In the genomic region with DNA sequence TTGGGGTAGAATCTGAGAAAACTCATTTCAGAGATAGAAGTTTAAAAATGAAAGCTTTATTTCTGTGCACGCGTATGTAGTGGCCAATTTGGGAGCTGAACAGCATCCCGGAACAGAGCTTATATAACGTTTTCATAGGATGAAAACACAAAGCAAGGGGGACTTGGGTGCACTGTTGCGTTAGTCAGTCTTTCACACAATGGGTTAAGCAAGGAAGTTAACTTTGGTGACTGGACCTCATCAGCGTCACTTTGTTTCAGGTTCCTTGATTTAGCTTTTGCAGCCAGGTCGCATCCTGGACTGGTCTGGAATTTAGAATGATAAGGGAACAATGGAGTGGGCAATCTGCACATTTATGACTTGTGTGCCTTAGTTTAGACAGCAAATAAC, we compare ENCODE assay signal across 8 mouse cellular contexts. TPM values are rescaled to one million over a fixed set of nuclear protein-coding genes. Genes with fewer than 3 reads are reported as not detected.
A peak's percentile ranks its signal among the peaks of the same experiment; 100 is the strongest.
DNase-seq lines count a peak whose midpoint lies in the region; ATAC-seq and TF ChIP-seq lines count a peak whose summit lies in the region.

No protein-coding gene starts in this region.

- TF ChIP-seq POLR2A in heart, adult 2 months (IDR thresholded peaks at IDR 0.05; ENCODE audit: insufficient read depth, low read depth, low read length): no peak

- H3K79me2 ChIP-seq in heart, adult 2 months (replicated peaks; ENCODE audit: control insufficient read depth, insufficient read depth, low read length): no peaks in the 10 kb centered on the region
- no peaks in the 10 kb centered on the region for H3K79me2 ChIP-seq in macrophage (ENCODE audit: inconsistent target)

- H3K4me2 ChIP-seq in forebrain, postnatal 0 days (ENCODE audit: low read depth): peak overlapping the region; percentile 80

- H3K9me3 ChIP-seq in E14TG2a.4 (ENCODE audit: low read length): no peaks in the 10 kb centered on the region
- no peaks in the 10 kb centered on the region for H3K9me3 ChIP-seq in forebrain, postnatal 0 days (ENCODE audit: low read length)

- intact Hi-C loops in heart, adult 2 months (cut with DNase I): loop anchor here (2.0 to 5.0 kb wide), 3 partner anchors 13 to 78 kb away; a partner anchor contains a TSS
- intact Hi-C loops in heart, postnatal 14 days (cut with DNase I): no loop called here
- intact Hi-C loops in left cerebral cortex, postnatal 14 days (cut with DNase I): no loop called here

- no peak for TF ChIP-seq CTCF in heart, adult 2 months (IDR thresholded peaks at IDR 0.05)
- TF ChIP-seq CTCF in E14TG2a.4 (conservative IDR thresholded peaks at IDR 0.05; ENCODE audit: low read length): no peak
- TF ChIP-seq CTCF in forebrain, postnatal 0 days (IDR thresholded peaks at IDR 0.05; ENCODE audit: low read depth): no peak

- no peak for ATAC-seq in forebrain, postnatal 0 days

- 3% methylated on average over 7 of the region's 7 CpGs for WGBS in heart, adult 2 months
- WGBS in forebrain, postnatal 0 days: 15% methylated on average over 7 of the region's 7 CpGs
- WGBS in macrophage (ENCODE audit: missing documents): 3% methylated on average over 7 of the region's 7 CpGs

- H3K4me1 ChIP-seq in heart, adult 2 months (ENCODE audit: control insufficient read depth, insufficient read depth, low read length): peaks cover 7% of the 10 kb centered on the region
- H3K4me1 ChIP-seq in E14TG2a.4 (replicated peaks; ENCODE audit: low read depth, low read length): peaks cover 44% of the 10 kb centered on the region
- peaks cover 10% of the 10 kb centered on the region; the same call in 1 of the 2 replicates for H3K4me1 ChIP-seq in forebrain, postnatal 0 days (ENCODE audit: insufficient read depth)

- H3K27ac ChIP-seq in heart, adult 2 months: peak overlapping the region; percentile 96
- H3K27ac ChIP-seq in forebrain, postnatal 0 days (ENCODE audit: low read depth, low read length): peak overlapping the region; percentile 83
- 0 out of 2 replicates have a peak overlapping the region, but pooled peaks have one; percentile 25 for H3K27ac ChIP-seq in macrophage

- no peak for TF ChIP-seq EP300 in heart, adult 2 months (IDR thresholded peaks at IDR 0.05; ENCODE audit: insufficient read depth, low read depth, low read length)

- H3K4me3 ChIP-seq in heart, adult 2 months: peak overlapping the region; percentile 97
- H3K4me3 ChIP-seq in E14TG2a.4 (replicated peaks; ENCODE audit: low read length) (peak overlapping the region; percentile 75), macrophage (ENCODE audit: inconsistent target) (peak overlapping the region; percentile 56)
- H3K4me3 ChIP-seq in forebrain, postnatal 0 days (ENCODE audit: low read depth, low read length): peak overlapping the region; percentile 54

- peak overlapping the region; percentile 55 for H3K9ac ChIP-seq in heart, adult 2 months (ENCODE audit: low read depth, low read length)
- H3K9ac ChIP-seq in forebrain, postnatal 0 days: peak overlapping the region; percentile 87

- DNase-seq in heart, adult 2 months: no peak
- DNase-seq in heart, postnatal 14 days: no peak
- no peak for DNase-seq in forebrain, postnatal 0 days
- DNase-seq in natural killer cell, adult 2 months (ENCODE audit: low spot score in 2 of 2): no peak
- DNase-seq in left cerebral cortex, postnatal 14 days (ENCODE audit: low spot score in 2 of 2): no peak
- DNase-seq in kidney, adult 8-10 months: no peak

- H3K36me3 ChIP-seq in heart, adult 2 months (ENCODE audit: control insufficient read depth, insufficient read depth, low read length): no peaks in the 10 kb centered on the region; the same call in 1 of the 2 replicates
- H3K36me3 ChIP-seq in E14TG2a.4 (ENCODE audit: insufficient read depth, low read length): peaks cover 16% of the 10 kb centered on the region
- peaks cover 4% of the 10 kb centered on the region; the same call in 1 of the 2 replicates for H3K36me3 ChIP-seq in forebrain, postnatal 0 days (ENCODE audit: insufficient read depth)
- H3K36me3 ChIP-seq in macrophage (ENCODE audit: inconsistent target): peaks cover 3% of the 10 kb centered on the region; the same call in 1 of the 2 replicates

- H3K27me3 ChIP-seq in heart, adult 2 months (ENCODE audit: control insufficient read depth, insufficient read depth, low read length): no peaks in the 10 kb centered on the region
- peaks cover 8% of the 10 kb centered on the region for H3K27me3 ChIP-seq in E14TG2a.4 (ENCODE audit: insufficient read depth, low read length)
- H3K27me3 ChIP-seq in forebrain, postnatal 0 days (ENCODE audit: insufficient read depth, low read length): no peaks in the 10 kb centered on the region

RNA-seq across cellular contexts. Expression of a gene that starts 0.5 kb away (rescaled TPM):
- 1 to 10 TPM; 3.1 to 4.0 TPM for total RNA-seq in heart, adult 2 months (2021)
- polyA plus RNA-seq in heart, adult 2 months (2012; rRNA removed): 3.1 and 3.5 TPM in 2 replicates
- total RNA-seq in heart, postnatal 14 days (2021): 1 to 10 TPM; 3.8 to 4.0 TPM
- total RNA-seq in forebrain, postnatal 0 days (2014; rRNA removed): 10.2 and 13.5 TPM in 2 replicates
- polyA plus RNA-seq in forebrain, postnatal 0 days (2015; fragmentation: Nextera tagmentation; extraction: Ambion mirVana): 1.7 and 2.4 TPM in 2 replicates
- total RNA-seq in macrophage (2018; cell fraction: chromatin; rRNA removed): 1 to 10 TPM in 22 of 26 experiments, under 1 TPM in 4; 0.37 to 8.9 (median 2.3) TPM
- 1 to 10 TPM in 20 of 26 experiments, under 1 TPM in 6; 0.66 to 3.2 (median 2.0) TPM for total RNA-seq in macrophage (2018; cell fraction: cytosol; rRNA removed)
- total RNA-seq in macrophage (2018; cell fraction: nucleus; rRNA removed): 1 to 10 TPM in 21 of 26 experiments, under 1 TPM in 5; 0.39 to 6.4 (median 1.7) TPM
- polyA plus RNA-seq in macrophage (2018): 1.3 to 3.1 TPM (median 1.6 TPM) in 3 replicates
- total RNA-seq in left cerebral cortex, postnatal 14 days (2021): 1 to 10 TPM; 6.2 to 6.8 TPM

RNA-seq across cellular contexts. Expression of a gene that starts 7.0 kb away (rescaled TPM):
- total RNA-seq in heart, adult 2 months (2021): 1 to 10 TPM; 2.3 to 2.4 TPM
- polyA plus RNA-seq in heart, adult 2 months (2012; rRNA removed): 1.7 and 2.4 TPM in 2 replicates
- total RNA-seq in heart, postnatal 14 days (2021): 1 to 10 TPM; 2.4 to 3.3 TPM
- 3.2 and 4.6 TPM in 2 replicates for total RNA-seq in forebrain, postnatal 0 days (2014; rRNA removed)
- polyA plus RNA-seq in forebrain, postnatal 0 days (2015; fragmentation: Nextera tagmentation; extraction: Ambion mirVana): 0.89 and 1.3 TPM in 2 replicates
- 1 to 10 TPM; 1.2 to 8.2 (median 3.5) TPM for total RNA-seq in macrophage (2018; cell fraction: chromatin; rRNA removed)
- total RNA-seq in macrophage (2018; cell fraction: cytosol; rRNA removed): 1 to 10 TPM in 23 of 26 experiments, under 1 TPM in 3; 0.65 to 3.7 (median 2.0) TPM
- total RNA-seq in macrophage (2018; cell fraction: nucleus; rRNA removed): 1 to 10 TPM in 25 of 26 experiments, under 1 TPM in 1; 0.90 to 8.5 (median 2.8) TPM
- 1.7 to 2.8 TPM (median 2.4 TPM) in 3 replicates for polyA plus RNA-seq in macrophage (2018)
- 1 to 10 TPM; 2.7 to 2.8 TPM for total RNA-seq in left cerebral cortex, postnatal 14 days (2021)

RNA-seq across cellular contexts. Expression of a gene that starts 12.7 kb away (rescaled TPM):
- total RNA-seq in heart, adult 2 months (2021): 1 to 10 TPM; 3.2 TPM
- polyA plus RNA-seq in heart, adult 2 months (2012; rRNA removed): 2.6 and 3.5 TPM in 2 replicates
- 1 to 10 TPM; 3.4 to 4.1 TPM for total RNA-seq in heart, postnatal 14 days (2021)
- total RNA-seq in forebrain, postnatal 0 days (2014; rRNA removed): 5.9 and 7.2 TPM in 2 replicates
- polyA plus RNA-seq in forebrain, postnatal 0 days (2015; fragmentation: Nextera tagmentation; extraction: Ambion mirVana): 1.7 and 3.2 TPM in 2 replicates
- 10 to 100 TPM in 1 of 26 experiments, 1 to 10 TPM in 25; 2.2 to 11.6 (median 4.5) TPM for total RNA-seq in macrophage (2018; cell fraction: chromatin; rRNA removed)
- 1 to 10 TPM; 1.3 to 7.1 (median 3.2) TPM for total RNA-seq in macrophage (2018; cell fraction: cytosol; rRNA removed)
- total RNA-seq in macrophage (2018; cell fraction: nucleus; rRNA removed): 10 to 100 TPM in 1 of 26 experiments, 1 to 10 TPM in 25; 2.4 to 10.6 (median 5.1) TPM
- polyA plus RNA-seq in macrophage (2018): 6.0 to 7.4 TPM (median 6.2 TPM) in 3 replicates
- total RNA-seq in left cerebral cortex, postnatal 14 days (2021): 1 to 10 TPM; 2.9 to 4.1 TPM

RNA-seq across cellular contexts. Expression of a gene that starts 18.1 kb away (rescaled TPM):
- total RNA-seq in heart, adult 2 months (2021): 1 to 10 TPM; 4.3 to 5.3 TPM
- 2.9 and 3.9 TPM in 2 replicates for polyA plus RNA-seq in heart, adult 2 months (2012; rRNA removed)
- total RNA-seq in heart, postnatal 14 days (2021): 1 to 10 TPM; 4.6 to 5.8 TPM
- total RNA-seq in forebrain, postnatal 0 days (2014; rRNA removed): 8.5 and 9.2 TPM in 2 replicates
- polyA plus RNA-seq in forebrain, postnatal 0 days (2015; fragmentation: Nextera tagmentation; extraction: Ambion mirVana): 2.9 and 4.7 TPM in 2 replicates
- total RNA-seq in macrophage (2018; cell fraction: chromatin; rRNA removed): 10 to 100 TPM in 14 of 26 experiments, 1 to 10 TPM in 12; 4.1 to 17.9 (median 10.2) TPM
- 1 to 10 TPM; 1.9 to 7.3 (median 4.6) TPM for total RNA-seq in macrophage (2018; cell fraction: cytosol; rRNA removed)
- total RNA-seq in macrophage (2018; cell fraction: nucleus; rRNA removed): 10 to 100 TPM in 10 of 26 experiments, 1 to 10 TPM in 16; 4.3 to 16.6 (median 9.1) TPM
- 4.8 to 5.8 TPM (median 5.6 TPM) in 3 replicates for polyA plus RNA-seq in macrophage (2018)
- 1 to 10 TPM; 5.4 to 7.8 TPM for total RNA-seq in left cerebral cortex, postnatal 14 days (2021)

RNA-seq across cellular contexts. Expression of a gene that starts 27.9 kb away (rescaled TPM):
- 1 to 10 TPM; 3.3 to 3.8 TPM for total RNA-seq in heart, adult 2 months (2021)
- polyA plus RNA-seq in heart, adult 2 months (2012; rRNA removed): 4.9 and 8.1 TPM in 2 replicates
- total RNA-seq in heart, postnatal 14 days (2021): 1 to 10 TPM; 3.2 to 3.4 TPM
- 18.3 and 20.8 TPM in 2 replicates for total RNA-seq in forebrain, postnatal 0 days (2014; rRNA removed)
- polyA plus RNA-seq in forebrain, postnatal 0 days (2015; fragmentation: Nextera tagmentation; extraction: Ambion mirVana): 32.0 and 34.0 TPM in 2 replicates
- 10 to 100 TPM in 11 of 26 experiments, 1 to 10 TPM in 15; 1.5 to 20.7 (median 7.9) TPM for total RNA-seq in macrophage (2018; cell fraction: chromatin; rRNA removed)
- 10 to 100 TPM in 17 of 26 experiments, 1 to 10 TPM in 9; 3.8 to 18.2 (median 13.4) TPM for total RNA-seq in macrophage (2018; cell fraction: cytosol; rRNA removed)
- 10 to 100 TPM in 11 of 26 experiments, 1 to 10 TPM in 15; 2.7 to 24.5 (median 9.5) TPM for total RNA-seq in macrophage (2018; cell fraction: nucleus; rRNA removed)
- 5.1 to 17.4 TPM (median 8.9 TPM) in 3 replicates for polyA plus RNA-seq in macrophage (2018)
- total RNA-seq in left cerebral cortex, postnatal 14 days (2021): 10 to 100 TPM; 11.4 to 11.7 TPM

Comparison
In these comparisons a context has a peak if more than half of its experiments do, and no peak if none do; other contexts are left out.
1. H3K27ac ChIP-seq: peak in every context shown above with its lines; median percentile 96 in heart, adult 2 months; 83 in forebrain, postnatal 0 days; 25 in macrophage.